Mouse (Mus musculus) limb, embryonic 14.5 days (tissue): ENCODE measurements around the gene Cass4. TPM values are rescaled to one million over a fixed set of nuclear protein-coding genes. Genes with fewer than 3 reads are reported as not detected.

Experiments used
- ATAC-seq: fragments of 200-750 bp; cut with Nextera tagmentation; 2 replicates; pipeline ENCODE4 v1.8.0; 2017; ENCODE audit warnings: low read depth, moderate number of reproducible peaks, moderate TSS enrichment; ENCODE audit not compliant: low FRiP score
- DNase-seq: peaks from one replicate; pipeline ENCODE4 v3.0.0-alpha.2; 2015; ENCODE audit warnings: low spot score
- H3K27ac ChIP-seq: fragments of 300-500 bp; sonication (generic); replicated peaks from 2 replicates; pipeline ENCODE4 v1.5.1; 2014; ENCODE audit warnings: low read depth, mild to moderate bottlenecking, low read length, moderate library complexity, mixed read lengths
- H3K27me3 ChIP-seq: fragments of 300-500 bp; sonication (generic); 2 replicates; pipeline ENCODE4 v1.6.1; 2014; ENCODE audit warnings: low read length, mixed read lengths; ENCODE audit not compliant: control insufficient read depth, insufficient read depth
- H3K36me3 ChIP-seq: fragments of 300-500 bp; sonication (generic); 2 replicates; pipeline ENCODE4 v1.6.1; 2014; ENCODE audit warnings: mild to moderate bottlenecking, low read length, moderate library complexity, mixed read lengths; ENCODE audit not compliant: control insufficient read depth, insufficient read depth
- H3K4me1 ChIP-seq: fragments of 300-500 bp; sonication (generic); 2 replicates; pipeline ENCODE4 v1.6.1; 2014; ENCODE audit warnings: antibody characterized with exemption, low read length, mixed read lengths; ENCODE audit not compliant: control insufficient read depth, insufficient read depth
- H3K4me2 ChIP-seq: fragments of 300-500 bp; sonication (generic); replicated peaks from 2 replicates; pipeline ENCODE4 v1.6.1; 2014; ENCODE audit warnings: low read depth, mild to moderate bottlenecking, low read length, moderate library complexity; ENCODE audit not compliant: severe bottlenecking
- H3K4me3 ChIP-seq: fragments of 300-500 bp; sonication (generic); replicated peaks from 2 replicates; pipeline ENCODE4 v1.5.1; 2014; ENCODE audit warnings: low read length
- H3K9ac ChIP-seq: fragments of 300-500 bp; sonication (generic); 2 replicates; pipeline ENCODE4 v1.6.1; 2014; ENCODE audit warnings: mild to moderate bottlenecking, low read depth, low read length, moderate library complexity; ENCODE audit not compliant: severe bottlenecking
- H3K9me3 ChIP-seq: fragments of 300-500 bp; sonication (generic); 2 replicates; pipeline ENCODE4 v1.6.1; 2016; ENCODE audit warnings: low read length; ENCODE audit not compliant: control insufficient read depth
- POLR2A ChIP-seq: fragments of 200-500 bp; IDR thresholded peaks from 2 replicates; pipeline ENCODE4 v1.8.0; 2012; ENCODE audit warnings: inconsistent platforms, mild to moderate bottlenecking, moderate library complexity, borderline replicate concordance; ENCODE audit not compliant: insufficient read depth, insufficient read length; ENCODE audit errors: extremely low read depth
- WGBS: fragments of 180-500 bp; shearing (Covaris S2); extraction: QIAGEN DNeasy Blood & Tissue Kit; methylation state at CpG from one replicate; pipeline ENCODE4 v1.1.7; 2014; 5-methylcytosine and 5-hydroxymethylcytosine counted together
- polyA plus RNA-seq, 2 experiments: library from polyadenylated mRNA; depleted of rRNA in 1 of 2; stranded (reverse) in 1 of 2; unstranded in 1 of 2; fragments of >200 nt; fragmentation: Nextera tagmentation in 1 of 2; extraction: Ambion mirVana in 1 of 2; gene quantifications; 2 replicates each; pipeline versions ENCODE4 v1.2.1 to v1.2.3; 2012 to 2014

The Cass4 gene
- polyA plus RNA-seq, 2 experiments = 0.16 to 0.50 TPM

DNA sequence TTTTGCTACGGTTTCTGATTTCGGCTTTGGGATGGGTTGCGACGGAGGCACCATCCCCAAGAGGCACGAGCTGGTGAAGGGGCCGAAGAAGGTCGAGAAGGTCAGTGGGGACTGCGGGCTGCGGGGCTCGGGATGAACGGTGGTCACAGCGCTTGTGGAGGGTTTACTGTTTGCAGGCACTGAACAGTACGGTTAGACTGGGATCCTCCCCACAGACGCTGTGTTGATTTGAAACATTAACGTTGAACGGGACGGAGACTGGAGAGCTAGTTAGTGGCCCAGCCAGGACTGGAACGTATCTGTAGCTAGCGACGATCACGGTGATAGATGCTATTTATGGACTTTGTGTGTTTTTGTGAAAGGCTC is 47.0 kb downstream of the Cass4 start:
- peak; percentile 50 for ATAC-seq
- no peak for DNase-seq
- Histone ChIP-seq H3K4me3 (peak overlapping the region; percentile 55), H3K4me1 (peaks cover 12% of the 10 kb centered on the region), H3K9me3 (no peaks in the 10 kb centered on the region), H3K27me3 (no peaks in the 10 kb centered on the region), H3K36me3 (peaks cover 8% of the 10 kb centered on the region), H3K9ac (peak overlapping the region; percentile 53), H3K4me2 (peak overlapping the region; percentile 58), H3K27ac (no peak overlapping the region)
- TF ChIP-seq POLR2A = no peak
- WGBS = under 1% methylated on average over 21 of the region's 21 CpGs

DNA sequence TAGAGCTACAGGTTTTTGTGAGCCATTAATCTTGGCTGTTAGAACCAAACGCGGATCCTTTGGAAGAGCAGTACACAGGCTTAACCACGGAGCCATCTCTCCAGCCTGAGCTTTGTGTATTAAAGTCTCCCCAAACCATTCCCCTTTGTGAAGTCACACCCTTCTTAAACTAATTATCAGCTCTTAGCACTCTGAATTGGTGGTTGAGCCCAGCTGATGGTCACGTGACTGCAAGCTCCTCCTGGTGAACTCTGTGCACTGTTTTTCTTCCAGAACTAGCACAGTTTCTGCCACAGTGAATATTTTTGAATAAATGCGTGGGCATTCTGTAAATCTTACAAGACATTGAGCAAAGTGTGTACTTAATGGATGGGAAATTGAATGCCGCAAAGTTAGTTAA is 47.6 kb downstream of the Cass4 start:
- 32% methylated on average over 6 of the region's 6 CpGs for WGBS
- no peaks in the 10 kb centered on the region for H3K9me3 ChIP-seq

DNA sequence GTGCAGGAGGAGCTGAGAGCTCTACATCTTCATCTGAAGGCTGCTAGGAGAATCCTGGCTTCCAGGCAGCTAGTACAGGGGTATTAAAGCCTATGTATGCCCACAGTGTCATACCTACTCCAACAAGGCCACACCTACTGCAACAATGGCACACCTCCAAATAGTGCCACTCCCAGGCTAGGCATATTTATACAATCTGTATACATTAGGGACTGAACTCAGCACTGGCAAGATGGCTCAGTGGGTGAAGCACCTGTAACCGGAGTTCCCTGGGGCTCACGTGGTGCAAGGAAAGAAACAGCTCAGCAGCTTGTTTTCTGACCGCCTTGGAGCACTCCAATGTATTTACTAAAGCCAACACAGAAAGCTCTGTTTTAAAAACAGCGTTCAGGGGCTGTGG is 52.0 kb downstream of the Cass4 start:
- no peak for DNase-seq
- Histone ChIP-seq H3K4me1 (peaks cover 7% of the 10 kb centered on the region), H3K27me3 (no peaks in the 10 kb centered on the region), H3K9me3 (no peaks in the 10 kb centered on the region), H3K4me2 (no peak overlapping the region), H3K4me3 (no peak overlapping the region), H3K9ac (no peak overlapping the region), H3K27ac (no peak overlapping the region), H3K36me3 (peaks cover 58% of the 10 kb centered on the region)
- TF ChIP-seq POLR2A = no peak
- 88% methylated on average over 4 of the region's 4 CpGs for WGBS
- no peak for ATAC-seq

More for the DNA sequence above, 47.6 kb downstream of the Cass4 start:
- Histone ChIP-seq H3K36me3 (peaks cover 14% of the 10 kb centered on the region), H3K4me1 (peaks cover 12% of the 10 kb centered on the region), H3K4me2 (peak overlapping the region; percentile 58), H3K27ac (no peak overlapping the region), H3K27me3 (no peaks in the 10 kb centered on the region), H3K9ac (peak overlapping the region; percentile 53), H3K4me3 (peak overlapping the region; percentile 55)
- DNase-seq (no peak), ATAC-seq (no peak)
- TF ChIP-seq POLR2A = no peak

DNA sequence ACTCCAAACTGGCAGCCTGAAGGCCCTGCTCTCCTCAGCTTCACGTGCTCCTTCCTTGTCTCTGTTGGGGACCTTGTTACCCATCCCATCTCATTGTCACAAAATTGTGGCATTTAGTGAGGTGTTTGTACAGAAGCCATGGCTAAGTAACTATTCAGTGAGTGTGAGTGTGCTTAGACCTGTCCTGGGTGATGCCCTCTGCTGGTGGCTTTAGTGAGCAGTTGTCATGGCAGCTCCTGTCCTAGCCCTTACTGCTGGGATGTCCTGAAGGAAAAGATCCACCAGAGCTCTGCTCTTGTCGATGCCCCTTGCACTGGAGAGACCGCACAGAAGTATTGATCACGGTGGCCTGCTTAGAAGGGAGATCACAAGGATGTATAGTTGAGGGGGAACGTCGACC is 53.7 kb downstream of the Cass4 start:
- H3K27ac ChIP-seq = no peak overlapping the region
- ATAC-seq (no peak), DNase-seq (no peak)
- no peak for TF ChIP-seq POLR2A
- no peak overlapping the region for H3K9ac ChIP-seq
- no peak overlapping the region for H3K4me3 ChIP-seq
- no peaks in the 10 kb centered on the region for H3K27me3 ChIP-seq
- no peaks in the 10 kb centered on the region for H3K9me3 ChIP-seq
- 92% methylated on average over 6 of the region's 6 CpGs for WGBS
- peaks cover 69% of the 10 kb centered on the region for H3K36me3 ChIP-seq
- H3K4me1 ChIP-seq = no peaks in the 10 kb centered on the region
- H3K4me2 ChIP-seq = no peak overlapping the region

DNA sequence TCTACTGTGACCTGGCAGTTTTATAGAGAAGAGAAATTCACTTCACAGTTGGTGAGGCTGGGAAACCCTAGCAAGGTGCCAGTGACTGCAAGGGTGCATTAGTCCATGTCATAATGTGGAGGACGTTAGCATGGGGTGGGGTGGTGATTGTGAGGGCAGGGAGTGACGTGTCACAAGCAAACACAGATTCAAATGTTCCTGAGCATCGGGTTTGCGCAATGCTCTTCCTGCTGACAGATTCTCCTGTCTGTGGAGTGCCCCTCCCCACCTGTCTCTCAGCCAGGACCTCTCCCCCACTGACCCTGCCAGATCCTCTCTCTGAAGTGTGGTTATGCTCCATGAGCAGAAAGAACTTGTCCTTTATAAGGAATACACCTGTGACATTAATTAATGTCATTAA is 54.7 kb downstream of the Cass4 start:
- peaks cover 77% of the 10 kb centered on the region for H3K36me3 ChIP-seq
- H3K27ac ChIP-seq = no peak overlapping the region
- H3K27me3 ChIP-seq = no peaks in the 10 kb centered on the region
- no peaks in the 10 kb centered on the region for H3K9me3 ChIP-seq
- no peak for ATAC-seq
- no peaks in the 10 kb centered on the region for H3K4me1 ChIP-seq
- no peak overlapping the region for H3K4me3 ChIP-seq
- WGBS = 90% methylated on average over 4 of the region's 4 CpGs
- no peak overlapping the region for H3K4me2 ChIP-seq
- H3K9ac ChIP-seq = no peak overlapping the region
- TF ChIP-seq POLR2A = no peak
- DNase-seq = no peak

DNA sequence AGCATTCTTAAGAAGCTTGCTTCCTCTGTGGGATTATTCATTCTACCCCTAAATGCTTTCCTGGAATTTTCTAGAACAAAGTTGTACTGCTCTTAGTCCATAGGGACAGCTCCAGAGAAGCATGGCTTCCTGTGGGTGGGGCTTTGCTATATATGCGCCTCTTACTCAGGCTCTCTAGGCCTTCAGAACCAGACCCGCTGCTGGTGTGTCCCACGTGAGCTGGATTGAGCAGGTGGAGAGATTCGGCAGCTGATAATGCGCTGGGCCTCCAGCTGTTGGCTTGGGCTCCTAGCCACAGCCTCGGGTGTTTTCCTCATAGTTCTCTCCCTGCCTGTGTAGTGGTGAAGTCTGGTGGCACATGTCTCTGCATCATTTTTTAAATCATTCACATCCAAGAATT is 57.0 kb downstream of the Cass4 start:
- Histone ChIP-seq H3K4me3 (no peak overlapping the region), H3K4me2 (no peak overlapping the region), H3K27me3 (no peaks in the 10 kb centered on the region), H3K9ac (no peak overlapping the region), H3K4me1 (no peaks in the 10 kb centered on the region), H3K36me3 (peaks cover 82% of the 10 kb centered on the region), H3K27ac (no peak overlapping the region), H3K9me3 (no peaks in the 10 kb centered on the region)
- 84% methylated on average over 6 of the region's 6 CpGs for WGBS
- TF ChIP-seq POLR2A = no peak
- no peak for DNase-seq
- no peak for ATAC-seq
